Mouse (Mus musculus): ENCODE data around the gene Ntf5.
A peak's percentile ranks its signal among the peaks of the same experiment; 100 is the strongest.
"Not testable (repeated sequence)": the region's sequence is repeated elsewhere in the genome, so short reads cannot be mapped to it uniquely, and the experiment has no call there.

Ntf5 gene

GRCm38 (mm10) chr7:45462325-45462724 lies 48.8 kb downstream of the Ntf5 start:
- DNase-seq (ENCODE audit: low spot score): no peak

GRCm38 (mm10) chr7:45462868-45463267 lies 49.4 kb downstream of the Ntf5 start:
- DNase-seq (ENCODE audit: low spot score): not testable (repeated sequence)

GRCm38 (mm10) chr7:45463987-45464778 lies 50.7 kb downstream of the Ntf5 start:
- DNase-seq (ENCODE audit: low spot score): no peak

- DNase-seq (ENCODE audit: low spot score): no peak
These were observed 51.6 kb downstream of the Ntf5 start for GRCm38 (mm10) chr7:45465112-45465511.

GRCm38 (mm10) chr7:45465549-45465948 lies 52.1 kb downstream of the Ntf5 start:
- no peak for DNase-seq (ENCODE audit: low spot score)

GRCm38 (mm10) chr7:45466283-45467089 lies 53.0 kb downstream of the Ntf5 start, which contains the start of gene Bax:
Gene Bax, minus strand, starts transcription at chr7:45466898.
- peak; percentile 97 for DNase-seq (ENCODE audit: low spot score)

Data from left cerebral cortex, adult 11 months (tissue).